Mouse (Mus musculus) liver (tissue): ENCODE results near the gene Gtf3c1.

Experiments
- DNase-seq: peaks from one replicate; pipeline ENCODE4 v3.0.0-alpha.2; 2020; ENCODE audit warnings: mixed read lengths

Gtf3c1 gene

DNA sequence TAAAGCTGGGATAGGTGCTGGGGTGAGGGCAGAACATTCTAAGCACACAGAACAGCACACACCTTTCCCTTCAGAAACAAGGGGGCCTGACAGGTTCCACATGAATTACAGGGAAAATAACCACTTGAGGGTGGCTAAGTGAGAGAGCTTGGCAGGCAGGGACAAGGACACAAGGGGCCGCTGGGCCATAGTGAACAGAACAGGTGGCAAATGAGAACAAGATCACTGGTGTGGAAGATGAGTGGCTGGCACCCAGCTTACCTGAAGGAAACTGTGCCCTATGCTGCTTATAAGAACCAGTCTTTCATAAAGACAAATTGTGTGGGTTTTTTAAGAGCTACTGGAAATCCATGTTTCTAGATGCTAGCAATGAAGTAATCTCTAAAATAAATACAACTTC is 4.8 kb downstream of the Gtf3c1 start:
- DNase-seq: no peak

DNA sequence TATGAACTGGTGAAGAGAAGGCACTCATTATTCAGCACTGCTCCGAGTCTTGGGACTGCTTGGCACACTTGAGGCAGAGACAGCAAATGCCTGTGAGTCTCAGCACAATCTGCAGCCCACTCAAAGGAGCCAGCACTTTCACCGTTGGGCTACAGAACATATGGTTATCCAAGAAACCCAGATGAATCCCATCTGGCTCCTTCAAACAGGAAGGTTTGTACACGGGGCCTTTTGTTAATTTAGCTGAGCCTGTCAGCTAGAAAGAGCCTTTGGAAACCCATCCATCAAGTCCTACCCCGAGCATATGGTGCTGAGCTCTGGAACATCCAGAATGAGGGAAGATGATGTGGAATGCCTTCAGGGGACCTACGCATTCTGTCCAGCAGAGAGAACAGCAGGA is 13.5 kb downstream of the Gtf3c1 start:
- no peak for DNase-seq

DNA sequence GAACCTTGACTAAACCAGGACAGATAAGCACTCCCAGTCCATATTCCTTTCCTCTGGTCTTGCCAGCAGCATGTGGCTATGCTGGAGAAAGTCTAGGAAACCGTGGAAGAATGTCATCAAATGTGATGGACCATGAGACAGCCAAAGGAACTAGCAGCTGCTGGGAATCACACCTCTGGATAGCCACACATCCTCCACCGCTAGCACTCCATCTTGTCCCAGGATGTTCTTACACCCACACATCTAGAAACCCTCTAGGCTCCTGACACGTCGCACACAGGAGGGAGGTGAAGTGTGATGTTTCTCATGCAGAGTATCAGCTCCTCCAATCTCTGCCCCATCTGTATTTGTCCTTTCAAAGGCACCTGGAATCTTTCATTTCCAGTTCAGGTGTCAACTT is 17.1 kb downstream of the Gtf3c1 start:
- DNase-seq: no peak

DNA sequence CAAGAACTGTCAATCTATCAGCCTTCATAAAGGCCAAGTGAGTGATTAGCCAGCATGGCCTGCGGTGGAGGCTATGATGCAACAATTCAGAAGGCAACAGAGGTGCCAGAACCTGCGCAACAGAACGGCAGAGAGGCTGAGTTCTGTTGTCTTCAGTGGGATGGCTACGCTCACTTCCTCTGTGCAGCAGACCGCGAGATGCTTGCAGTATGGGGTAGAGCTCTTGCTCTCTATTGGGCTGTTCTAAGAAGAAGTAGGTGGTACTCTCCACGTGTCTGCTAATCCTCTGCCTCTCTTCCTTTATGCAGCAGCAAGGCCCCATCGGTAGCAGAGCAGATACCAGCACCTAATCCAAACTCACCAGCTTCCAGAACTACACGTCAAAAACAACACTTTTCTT is 27.6 kb downstream of the Gtf3c1 start:
- no peak for DNase-seq

DNA sequence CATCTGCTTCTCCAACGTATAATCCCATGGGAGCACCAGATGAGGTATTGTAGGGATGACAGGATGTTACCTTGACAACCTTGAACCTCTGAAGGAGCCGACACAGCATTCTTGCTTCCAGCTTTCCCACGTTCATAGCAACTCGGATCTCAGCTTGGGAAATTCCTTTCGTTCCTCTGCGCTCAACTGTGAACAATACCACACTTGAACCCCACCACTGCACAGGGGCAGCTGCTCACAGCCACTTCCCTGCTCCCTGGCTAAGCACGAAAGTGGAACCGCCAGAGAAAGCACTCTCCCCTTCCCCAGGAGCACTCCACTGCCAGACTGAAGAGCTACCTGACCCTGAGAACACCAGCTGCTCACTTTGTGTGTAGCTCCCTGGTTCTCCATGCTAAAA is 28.8 kb downstream of the Gtf3c1 start:
- no peak for DNase-seq

DNA sequence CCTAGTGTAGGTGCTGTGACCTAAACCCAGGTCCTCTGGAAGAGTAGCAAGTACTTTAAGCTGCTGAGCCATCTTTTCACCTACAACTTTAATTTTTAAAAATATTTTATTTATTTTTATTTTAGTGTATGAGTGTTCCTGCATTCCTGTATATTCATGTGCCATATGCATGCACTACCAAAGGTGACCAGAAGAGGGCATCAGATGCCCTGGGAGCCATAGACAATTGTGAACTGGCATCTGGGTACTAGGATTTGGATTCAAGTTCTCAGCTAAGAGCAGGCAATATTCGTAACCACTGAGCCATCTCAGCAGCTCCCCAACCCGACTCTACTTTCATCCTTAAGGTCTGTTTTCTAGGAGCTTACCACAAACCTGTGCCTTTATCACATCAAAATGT is 32.7 kb downstream of the Gtf3c1 start:
- DNase-seq: peak; percentile 62

DNA sequence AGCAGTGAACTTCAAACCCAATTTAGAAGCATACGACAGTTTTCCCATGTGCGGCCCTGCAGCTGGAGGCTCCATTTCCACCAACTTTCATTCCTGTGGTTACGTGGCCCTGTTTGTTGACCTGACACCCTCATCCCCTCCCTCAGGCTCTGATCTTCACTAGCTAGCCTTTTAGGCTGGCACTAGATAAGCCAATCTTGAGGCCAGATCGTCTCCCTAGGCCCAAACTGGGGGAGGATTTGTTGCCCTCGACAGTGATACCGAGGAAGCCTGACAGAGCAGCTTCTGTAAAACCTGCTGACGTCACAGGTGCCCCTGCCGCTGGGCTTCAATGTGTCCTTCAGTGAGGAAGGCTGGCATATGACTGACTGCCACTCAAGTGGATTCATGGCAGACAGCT is 36.2 kb downstream of the Gtf3c1 start:
- peak; percentile 31 for DNase-seq

DNA sequence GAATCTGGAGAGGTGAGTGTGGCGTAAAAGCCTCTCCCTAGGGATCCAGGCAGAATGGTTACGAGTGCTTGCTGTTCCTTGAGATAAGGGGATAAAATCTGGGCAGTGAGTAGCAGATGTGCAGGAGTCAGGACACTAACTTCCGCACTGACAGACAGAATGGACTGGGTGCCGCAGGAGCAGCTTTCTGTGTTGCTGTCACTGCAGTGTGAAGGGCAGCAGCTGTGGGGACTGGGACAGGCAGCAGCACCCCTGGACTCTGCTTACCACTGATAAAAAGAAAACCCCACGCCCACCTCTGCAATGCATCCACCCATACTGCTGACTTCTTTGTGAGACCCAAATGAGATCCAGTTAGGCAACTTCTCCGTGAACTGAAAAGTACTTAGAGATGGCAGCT is 36.7 kb downstream of the Gtf3c1 start:
- DNase-seq: peak; percentile 48

DNA sequence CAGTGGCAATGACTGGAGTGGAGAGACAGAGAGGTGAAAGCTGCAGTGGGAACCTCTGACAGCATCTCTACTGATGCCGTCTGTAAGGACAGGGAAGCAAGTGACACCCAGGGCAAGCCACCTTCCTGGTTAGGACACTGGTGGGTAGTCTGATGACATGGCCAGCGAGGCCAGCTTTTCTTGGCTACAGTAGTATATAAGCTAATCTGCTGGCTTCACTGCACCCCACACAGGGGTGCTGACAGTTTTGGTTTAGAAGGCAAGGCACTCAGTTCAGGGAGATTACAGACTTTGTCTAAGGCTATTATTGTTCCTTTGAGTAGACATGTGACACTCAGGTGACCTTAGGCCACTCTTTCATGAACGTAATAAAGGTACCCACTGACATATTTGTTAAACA is 43.9 kb downstream of the Gtf3c1 start:
- DNase-seq: no peak

DNA sequence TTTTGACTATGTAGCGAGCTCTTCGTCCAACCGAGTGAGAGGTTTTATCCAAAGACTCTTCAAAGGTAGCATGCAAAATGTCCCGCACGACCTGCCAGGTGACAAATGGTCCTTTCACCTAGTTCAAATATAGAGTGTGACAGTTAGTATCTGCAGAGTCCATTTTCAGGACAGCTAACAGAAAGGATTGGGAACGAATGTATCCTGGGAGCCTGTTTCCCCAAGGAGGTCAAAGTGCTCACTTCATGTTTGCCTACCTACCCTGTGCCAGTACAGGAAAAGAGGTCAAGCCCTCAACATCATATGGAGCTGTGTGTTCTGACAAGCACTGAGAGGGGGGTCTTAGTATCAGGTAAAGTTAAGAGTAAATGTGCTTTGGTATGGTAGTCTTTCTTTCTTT is 50.1 kb downstream of the Gtf3c1 start:
- DNase-seq: no peak

DNA sequence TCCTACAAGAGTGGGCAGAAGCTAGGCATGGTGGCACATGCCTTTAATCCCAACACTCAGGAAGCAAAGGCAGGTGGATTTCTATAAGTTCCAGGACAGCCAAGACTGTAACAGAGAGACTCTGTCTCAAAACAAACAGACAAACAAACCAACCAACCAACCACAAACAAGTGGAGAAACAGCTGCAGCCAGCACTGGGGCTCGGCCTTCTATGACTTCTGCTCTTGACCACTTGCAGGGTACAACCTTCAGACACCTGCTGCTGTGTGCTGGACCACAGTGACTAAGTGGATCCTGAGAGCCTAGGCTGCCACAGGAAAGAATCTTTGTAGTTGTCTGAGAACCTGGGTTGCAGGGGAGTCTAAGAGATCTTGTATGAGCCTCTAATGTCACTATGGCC is 58.6 kb downstream of the Gtf3c1 start:
- DNase-seq: no peak

DNA sequence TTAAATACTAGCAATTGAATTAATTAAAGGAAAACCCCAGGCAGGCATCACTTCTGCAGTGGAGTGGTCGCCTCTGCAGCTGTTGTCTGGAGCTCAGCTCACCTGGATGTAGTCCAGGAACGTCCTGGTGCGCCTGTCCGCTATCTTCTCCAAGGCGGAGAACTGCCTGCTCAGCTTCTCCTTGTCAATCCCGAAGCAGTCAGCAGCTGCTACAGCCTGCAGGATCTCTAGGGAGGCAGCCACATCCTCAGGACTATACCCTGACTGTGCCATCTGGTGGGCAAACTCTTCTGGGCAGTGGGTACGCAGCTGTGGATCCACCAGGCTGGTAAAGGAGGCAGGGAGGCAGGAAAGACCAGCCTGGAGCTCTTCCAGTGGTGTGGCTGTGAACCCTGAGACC is 62.2 kb downstream of the Gtf3c1 start:
- DNase-seq: no peak

DNA sequence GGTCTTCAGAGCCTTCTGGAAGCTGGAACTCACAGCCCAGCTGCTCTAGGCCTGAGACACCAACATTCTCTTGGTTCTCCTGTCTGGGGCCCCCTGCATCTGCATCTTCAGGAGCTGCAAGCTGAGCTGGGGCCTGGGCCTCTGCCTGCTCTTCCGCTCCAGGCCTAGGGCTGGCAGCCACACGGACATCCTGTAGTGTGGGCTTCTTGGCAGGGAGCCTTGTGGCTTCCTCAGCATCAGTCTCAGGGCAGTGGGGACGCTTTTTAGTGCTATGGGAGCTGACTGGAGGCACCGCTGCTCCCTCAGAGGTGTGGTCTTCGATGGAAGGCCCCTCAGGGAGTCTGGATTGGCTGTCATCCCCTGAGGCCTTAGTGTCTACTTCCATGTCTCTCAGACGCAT is 63.7 kb downstream of the Gtf3c1 start:
- no peak for DNase-seq

DNA sequence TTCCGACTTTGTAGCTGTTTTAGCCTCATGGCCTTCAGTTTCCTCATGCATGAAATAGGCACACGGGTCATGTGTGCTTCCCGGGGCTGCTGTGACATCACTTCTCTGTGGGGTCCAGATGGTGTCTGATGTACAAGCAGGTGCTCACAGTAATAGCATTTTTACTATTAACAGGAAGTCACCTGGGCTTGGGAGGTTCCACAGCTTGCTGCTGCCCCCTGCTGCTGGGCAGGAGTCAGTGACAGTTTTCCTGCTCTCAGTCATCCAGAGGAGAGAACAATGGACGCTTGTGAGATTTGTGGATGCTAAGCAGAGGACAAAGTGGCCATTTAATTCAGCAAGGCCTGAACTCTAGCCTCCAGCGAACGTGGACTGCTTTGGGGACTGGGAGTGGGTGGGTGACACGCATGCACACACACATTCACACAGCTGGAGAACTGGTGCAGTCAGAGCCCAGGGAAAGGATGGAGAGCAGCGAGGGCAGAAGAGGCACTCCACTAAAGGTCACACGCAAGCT is 68.7 kb downstream of the Gtf3c1 start:
- peak; percentile 64 for DNase-seq

DNA sequence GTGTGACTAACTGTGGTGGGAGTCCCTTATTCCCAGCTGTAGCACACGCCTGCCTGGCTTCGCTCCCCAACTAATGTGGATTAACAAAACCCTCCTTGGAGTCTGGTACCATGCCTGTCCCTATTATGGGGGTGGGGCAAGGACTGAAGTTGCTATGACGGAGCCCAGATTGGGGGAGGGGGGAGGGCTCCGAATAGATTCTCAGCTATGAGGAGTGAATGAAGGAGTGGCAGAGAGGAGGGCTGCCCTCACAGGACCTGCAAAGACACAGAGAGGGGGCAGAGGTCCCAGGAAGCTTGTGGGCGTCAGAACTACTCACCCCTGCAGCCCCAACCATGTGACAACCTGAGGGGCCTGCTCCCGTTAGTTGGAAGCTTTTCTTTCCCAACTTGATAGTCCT is 69.2 kb downstream of the Gtf3c1 start:
- no peak for DNase-seq

DNA sequence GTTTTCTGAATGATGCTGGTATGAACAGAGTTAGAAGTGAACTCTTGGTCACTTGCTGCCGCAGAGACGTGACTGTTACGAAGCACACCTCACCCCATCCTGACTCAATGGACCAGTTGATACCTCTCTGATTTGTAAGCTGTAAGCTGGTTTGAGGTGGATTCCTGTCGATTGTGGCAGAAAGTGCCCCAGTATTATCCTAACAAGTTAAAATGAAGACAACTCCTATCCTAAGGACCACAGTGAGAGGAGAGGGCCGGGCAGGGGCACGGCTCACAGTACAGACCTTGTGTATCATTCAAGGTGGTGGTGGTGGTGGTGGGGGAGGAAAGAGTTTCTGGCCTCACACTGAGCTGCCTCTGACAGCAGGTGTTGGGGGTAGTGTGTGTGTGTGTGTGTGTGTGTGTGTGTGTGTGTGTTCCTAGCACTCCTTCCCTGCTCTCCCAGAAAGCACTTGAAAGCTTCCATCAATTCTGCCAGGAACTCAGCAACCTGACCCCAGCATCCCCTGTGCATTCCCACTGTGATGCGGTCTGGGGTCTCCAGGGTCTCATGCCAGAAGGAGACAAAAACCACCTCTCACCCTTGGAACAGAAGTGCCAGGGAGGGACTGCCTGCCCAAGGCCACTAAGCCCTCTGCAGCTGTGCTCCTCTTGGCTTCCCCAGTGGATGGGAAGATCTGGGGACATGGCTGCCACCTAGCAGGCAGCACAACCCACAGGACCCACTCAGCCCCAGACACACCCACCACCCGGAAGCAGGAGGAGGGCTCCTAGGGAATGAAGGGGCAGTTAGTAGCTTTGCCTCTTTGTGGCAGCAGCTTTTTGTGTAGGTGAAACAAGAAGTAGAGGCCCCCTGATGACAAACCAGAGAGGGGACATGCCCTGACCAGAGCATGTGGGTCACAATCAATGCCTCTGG is 70.1 kb downstream of the Gtf3c1 start:
- no peak for DNase-seq

DNA sequence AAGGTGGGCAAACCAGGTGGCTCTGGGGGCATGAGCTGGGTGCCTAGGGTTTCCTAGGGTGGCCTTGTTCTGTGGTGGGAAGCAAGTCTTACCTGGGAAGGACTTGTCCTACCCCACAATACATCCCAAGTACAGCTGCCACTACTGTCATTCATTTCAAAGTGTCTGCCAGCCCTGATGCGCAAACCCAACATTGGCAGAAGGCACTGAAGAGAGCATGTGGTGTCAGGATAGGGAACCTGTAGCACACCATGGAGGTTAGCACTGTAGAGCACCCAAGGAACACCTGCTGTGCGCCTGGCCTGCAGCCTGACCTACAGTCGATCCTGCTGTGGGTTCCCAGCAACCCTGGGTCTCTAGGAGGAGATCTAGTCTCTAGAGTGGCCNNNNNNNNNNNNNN is 76.6 kb downstream of the Gtf3c1 start:
- DNase-seq: no peak

DNA sequence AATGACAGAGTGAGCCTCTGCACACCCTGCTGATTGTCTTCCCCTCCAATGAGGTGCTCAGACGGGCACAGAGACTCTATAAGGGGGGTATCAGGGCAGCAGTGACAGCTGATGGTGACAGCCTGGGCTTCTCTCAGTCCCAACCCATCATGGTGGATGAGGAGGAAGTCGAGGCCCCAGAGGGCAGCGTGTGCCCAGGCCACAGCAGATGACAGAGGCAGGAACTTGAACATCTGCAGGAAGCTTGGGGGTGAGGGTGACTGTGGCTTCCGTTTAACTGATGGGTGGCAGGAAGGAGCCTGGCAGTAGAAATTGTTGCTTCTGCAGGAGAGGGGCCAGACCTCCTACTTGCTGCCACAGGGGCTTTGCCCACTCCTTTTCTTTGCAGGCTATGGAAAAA is 77.3 kb downstream of the Gtf3c1 start:
- DNase-seq: peak; percentile 47

DNA sequence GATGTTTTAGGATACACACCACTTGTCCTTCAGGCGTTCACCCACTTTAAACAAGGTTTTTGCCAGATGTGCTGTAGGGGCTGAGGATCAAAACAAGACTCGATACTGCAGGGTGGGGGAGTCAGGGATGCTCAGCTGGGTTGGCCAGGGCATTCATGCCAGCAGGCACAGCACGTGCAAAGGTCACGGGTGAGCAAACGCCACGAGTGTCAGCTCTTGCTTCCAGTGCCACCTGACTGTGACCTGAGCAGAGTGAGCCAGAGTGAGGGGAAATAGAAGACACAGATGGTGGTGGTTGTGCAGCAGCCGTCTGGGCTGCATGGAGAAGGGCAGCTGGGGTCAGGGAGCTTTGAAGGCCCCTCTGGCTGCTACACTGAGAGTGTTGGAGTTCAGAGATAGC is 81.8 kb downstream of the Gtf3c1 start:
- no peak for DNase-seq

DNA sequence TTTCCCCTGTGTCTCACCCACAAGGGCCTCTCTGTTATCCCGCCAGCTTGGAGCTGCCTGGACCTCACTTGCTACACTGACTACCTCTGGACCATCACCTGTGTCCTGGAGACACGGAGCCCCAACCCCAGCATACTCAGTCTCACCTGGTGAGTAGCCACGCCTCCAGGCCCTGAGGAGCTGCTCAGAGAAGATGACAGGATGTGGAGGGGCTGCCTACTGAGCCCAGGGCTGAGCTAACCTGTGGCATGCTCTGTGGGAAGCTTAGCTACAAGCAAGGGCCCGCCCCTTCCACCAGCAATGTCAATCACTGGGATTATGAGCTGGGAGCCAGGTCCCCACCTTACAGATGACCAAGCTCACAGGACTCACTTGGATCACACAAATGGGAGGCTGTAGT is 82.4 kb downstream of the Gtf3c1 start:
- DNase-seq: no peak

DNA sequence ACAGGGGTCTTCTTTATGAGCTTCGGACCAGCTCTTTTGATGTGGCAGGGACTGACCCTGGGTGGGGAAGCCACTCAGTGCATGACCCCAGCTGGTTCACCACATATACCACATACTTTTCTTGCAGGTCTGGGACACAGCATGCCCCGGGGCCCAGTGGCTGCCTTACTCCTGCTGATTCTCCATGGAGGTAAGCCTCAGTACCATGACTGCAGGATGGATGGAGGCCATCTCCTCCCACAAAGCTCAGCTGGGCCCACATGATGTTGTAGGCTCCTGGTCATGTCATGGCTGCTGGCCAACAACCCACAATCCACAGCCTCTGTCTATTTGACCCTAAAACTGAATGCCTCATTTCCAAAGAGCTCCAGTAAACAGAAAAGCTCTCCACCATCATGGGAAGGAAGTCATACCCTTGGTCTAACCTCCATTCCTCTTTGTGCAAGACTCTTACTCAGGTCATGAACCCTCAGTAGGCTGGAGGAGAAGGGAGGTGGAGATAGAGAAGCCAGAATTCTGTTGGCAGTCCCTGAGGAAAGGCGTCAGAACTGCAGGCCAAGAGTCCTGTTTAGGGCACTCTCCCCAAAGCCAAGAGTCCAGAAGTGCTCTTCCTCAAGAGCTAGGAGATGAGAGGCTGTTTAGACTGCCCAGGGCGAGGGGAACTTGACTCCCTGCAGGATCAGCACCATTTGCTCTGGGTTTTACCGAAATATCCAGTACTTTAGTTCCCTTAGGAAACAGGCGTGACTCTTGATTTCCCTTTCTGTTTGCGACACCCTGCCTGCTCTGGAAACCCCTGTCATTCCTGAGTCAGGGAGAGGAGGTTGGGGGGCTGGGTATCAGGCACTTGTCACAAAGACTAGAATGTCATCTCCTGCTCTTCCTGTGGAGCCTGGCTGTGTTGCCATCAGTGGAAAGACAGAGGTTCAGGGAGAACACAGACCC is 84.6 kb downstream of the Gtf3c1 start:
- no peak for DNase-seq

DNA sequence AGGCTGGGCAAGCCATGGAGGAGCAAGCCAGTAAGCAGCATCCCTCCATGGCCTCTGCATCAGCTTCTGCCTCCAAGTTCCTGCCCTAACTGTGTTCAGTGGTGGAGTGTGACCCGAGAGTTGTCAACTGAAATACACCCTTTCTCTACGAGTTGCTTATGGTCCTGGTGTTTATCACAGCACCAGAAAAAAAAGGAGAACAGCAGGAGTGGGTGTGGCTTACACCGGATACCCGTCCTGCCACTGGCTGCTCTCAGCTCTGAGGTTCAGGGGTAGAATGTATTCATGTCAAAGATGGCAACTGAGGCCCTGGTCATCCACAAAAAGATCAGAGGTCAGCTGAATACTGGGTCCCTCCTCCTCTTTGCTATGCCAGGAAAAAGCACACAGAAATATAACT is 87.5 kb downstream of the Gtf3c1 start:
- no peak for DNase-seq

DNA sequence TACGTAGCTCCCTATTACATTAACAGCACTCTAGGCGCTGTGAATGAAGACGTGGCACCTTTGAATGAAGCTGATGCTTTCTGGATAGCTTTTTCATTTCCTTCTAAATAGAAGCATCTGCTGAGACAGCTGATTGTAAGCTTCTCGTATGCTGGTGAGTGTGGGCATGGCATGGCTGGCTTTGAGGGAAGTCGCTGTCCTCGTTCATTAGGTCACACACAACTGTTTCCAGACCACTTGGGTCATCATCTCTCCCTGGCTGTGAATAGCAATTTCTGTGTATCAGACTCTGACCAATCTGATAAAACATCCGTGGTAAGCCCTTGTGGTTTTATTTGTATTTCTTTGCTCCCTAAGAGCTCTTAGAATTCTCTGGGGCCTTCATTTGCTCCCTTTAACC is 89.6 kb downstream of the Gtf3c1 start:
- no peak for DNase-seq

DNA sequence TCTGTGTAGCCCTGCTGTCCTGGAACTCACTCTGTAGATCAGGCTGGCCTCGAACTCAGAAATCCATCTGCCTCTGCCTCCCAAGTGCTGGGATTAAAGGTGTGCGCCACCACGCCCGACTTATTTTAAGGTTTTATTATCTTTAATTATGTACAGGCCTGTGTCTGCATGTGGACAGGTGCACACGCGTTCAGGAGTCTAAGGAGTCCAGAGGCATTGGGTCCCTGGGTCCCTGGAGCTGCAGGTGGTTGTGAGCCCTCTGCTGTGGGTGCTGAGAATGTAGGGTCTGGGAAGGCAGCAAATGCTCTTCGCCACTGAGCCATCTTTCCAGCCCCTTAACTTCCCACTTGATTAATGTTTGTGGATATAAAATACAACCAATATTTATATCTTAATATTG is 92.1 kb downstream of the Gtf3c1 start:
- no peak for DNase-seq
